Mouse (Mus musculus) monocyte, adult 2 months (primary cell): ENCODE measurements around the gene Rbm44.

ENCODE experiments used
- DNase-seq, 2 experiments: peaks; one replicate each; pipeline ENCODE4 v3.0.0; 2022; ENCODE audit warnings: low spot score in 2 of 2, low read depth in 1 of 2

Rbm44 gene

GRCm38 (mm10) chr1:91144813-91145212 is at the start of gene Rbm44:
TSS of gene Rbm44 (plus strand) at chr1:91145089.
- DNase-seq, result no peak

GRCm38 (mm10) chr1:91095258-91095657 is 49.6 kb upstream of the Rbm44 start:
- no peak for DNase-seq

GRCm38 (mm10) chr1:91095853-91096252 is 49.0 kb upstream of the Rbm44 start:
- no peak for DNase-seq

GRCm38 (mm10) chr1:91096490-91096889 is 48.4 kb upstream of the Rbm44 start:
- DNase-seq, result no peak

GRCm38 (mm10) chr1:91097283-91097834 is 47.5 kb upstream of the Rbm44 start:
- no peak for DNase-seq

GRCm38 (mm10) chr1:91098887-91099286 is 46.0 kb upstream of the Rbm44 start:
- peak; percentile 23 to 70 for DNase-seq

- DNase-seq, result no peak
Measured at GRCm38 (mm10) chr1:91101709-91102440, 43.0 kb upstream of the Rbm44 start.

GRCm38 (mm10) chr1:91103366-91103983 is 41.4 kb upstream of the Rbm44 start:
- no peak for DNase-seq

- DNase-seq, result no peak
Measured at GRCm38 (mm10) chr1:91107548-91107947, 37.3 kb upstream of the Rbm44 start.

- no peak for DNase-seq
Measured at GRCm38 (mm10) chr1:91109302-91109701, 35.6 kb upstream of the Rbm44 start.

- DNase-seq, result no peak
Measured at GRCm38 (mm10) chr1:91112171-91112570, 32.7 kb upstream of the Rbm44 start.

GRCm38 (mm10) chr1:91112606-91113005 is 32.3 kb upstream of the Rbm44 start:
- no peak for DNase-seq

GRCm38 (mm10) chr1:91122121-91122520 is 22.8 kb upstream of the Rbm44 start:
- DNase-seq, result no peak

GRCm38 (mm10) chr1:91123004-91123403 is 21.9 kb upstream of the Rbm44 start:
- no peak for DNase-seq

GRCm38 (mm10) chr1:91123466-91123865 is 21.4 kb upstream of the Rbm44 start:
- DNase-seq, result no peak

GRCm38 (mm10) chr1:91128849-91129248 is 16.0 kb upstream of the Rbm44 start:
- DNase-seq, result no peak

GRCm38 (mm10) chr1:91137036-91137435 is 7.9 kb upstream of the Rbm44 start:
- DNase-seq, result no peak

- no peak for DNase-seq
Measured at GRCm38 (mm10) chr1:91151509-91151908, 6.6 kb downstream of the Rbm44 start.

- DNase-seq, result no peak
Measured at GRCm38 (mm10) chr1:91166798-91167197, 21.9 kb downstream of the Rbm44 start.

GRCm38 (mm10) chr1:91169157-91169556 is 24.3 kb downstream of the Rbm44 start:
- DNase-seq, result no peak

GRCm38 (mm10) chr1:91174796-91175195 is 29.9 kb downstream of the Rbm44 start:
- DNase-seq, result no peak

- DNase-seq, result no peak
Measured at GRCm38 (mm10) chr1:91176026-91176425, 31.1 kb downstream of the Rbm44 start.
